Mouse (Mus musculus): ENCODE results near the gene Cdiptos. TPM values are rescaled to one million over a fixed set of nuclear protein-coding genes. Genes with fewer than 3 reads are reported as not detected.

Cdiptos gene
- total RNA-seq, 4 experiments from 2014 or later = 0.61 TPM; not detected in 3

- DNase-seq (ENCODE audit: low spot score in 2 of 2) = peak; percentile 75 to 86
These were observed 47.4 kb downstream of the Cdiptos start, which contains the start of gene Kctd13 for GRCm38 (mm10) chr7:126928384-126929037. TSS of gene Kctd13 (plus strand) at chr7:126928879.

GRCm38 (mm10) chr7:126926299-126926698, 49.6 kb downstream of the Cdiptos start:
- no peak for DNase-seq (ENCODE audit: low spot score in 2 of 2)

- no peak for DNase-seq (ENCODE audit: low spot score in 2 of 2)
These were observed 51.9 kb downstream of the Cdiptos start for GRCm38 (mm10) chr7:126923999-126924398.

GRCm38 (mm10) chr7:126922624-126923060, 53.3 kb downstream of the Cdiptos start, which contains the start of gene Tmem219:
TSS of gene Tmem219 (minus strand) at chr7:126922917.
- peak in 1 of 2 experiments; percentile 37 for DNase-seq (ENCODE audit: low spot score in 2 of 2)

Other genes with a start within 250 kb of the Cdiptos start
- gene Mapk3, start 216.5 kb downstream of the Cdiptos start, total RNA-seq (2022) = 100 to 1,000 TPM; 183 to 207 (median 190) TPM
- 1 to 10 TPM; 1.4 to 3.3 (median 2.3) TPM for gene Gdpd3, start 209.8 kb downstream of the Cdiptos start, total RNA-seq (2022)
- gene Ypel3, start 199.1 kb downstream of the Cdiptos start, total RNA-seq (2022) = 100 to 1,000 TPM; 256 to 289 (median 278) TPM
- gene Tbx6, start 194.6 kb downstream of the Cdiptos start, total RNA-seq (2022) = under 1 TPM; 0.63 to 1.00 (median 0.84) TPM
- 10 to 100 TPM; 48.2 to 56.0 (median 51.2) TPM for gene Ppp4c, start 183.6 kb downstream of the Cdiptos start, total RNA-seq (2022)
- 10 to 100 TPM; 58.1 to 63.4 (median 59.6) TPM for gene Fam57b, start 178.4 kb downstream of the Cdiptos start, total RNA-seq (2022)
- 1 to 10 TPM in 1 of 4 experiments, not detected in 3; 2.3 TPM for gene 4930451I11Rik, start 144.5 kb downstream of the Cdiptos start, total RNA-seq (2022)
- 10 to 100 TPM; 45.6 to 57.5 (median 53.5) TPM for gene Doc2a, start 128.7 kb downstream of the Cdiptos start, total RNA-seq (2022)
- gene Hirip3, start 114.1 kb downstream of the Cdiptos start, total RNA-seq (2022) = 10 to 100 TPM; 32.6 to 47.7 (median 40.7) TPM
- 10 to 100 TPM; 48.0 to 61.8 (median 51.8) TPM for gene Ino80e, start 113.7 kb downstream of the Cdiptos start, total RNA-seq (2022)
- 100 to 1,000 TPM; 146 to 153 (median 152) TPM for gene Taok2, start 91.4 kb downstream of the Cdiptos start, total RNA-seq (2022)
- gene Tmem219, start 53.2 kb downstream of the Cdiptos start, total RNA-seq (2022) = 10 to 100 TPM; 20.8 to 25.4 (median 22.8) TPM
- 100 to 1,000 TPM; 153 to 158 (median 156) TPM for gene Kctd13, start 47.2 kb downstream of the Cdiptos start, total RNA-seq (2022)
- gene Asphd1, start 26.5 kb downstream of the Cdiptos start, total RNA-seq (2022) = 10 to 100 TPM; 44.4 to 53.4 (median 50.5) TPM
- 100 to 1,000 TPM; 419 to 434 (median 424) TPM for gene Sez6l2, start 25.5 kb downstream of the Cdiptos start, total RNA-seq (2022)
- 100 to 1,000 TPM; 175 to 183 (median 179) TPM for gene Cdipt, start 184 bp downstream of the Cdiptos start, total RNA-seq (2022)
- gene Mvp, start 38.5 kb upstream of the Cdiptos start, total RNA-seq (2022) = 10 to 100 TPM; 10.9 to 12.6 (median 12.0) TPM
- 1 to 10 TPM in 1 of 4 experiments, not detected in 3; 2.5 TPM for gene Pagr1b, start 40.4 kb upstream of the Cdiptos start, total RNA-seq (2022)
- 10 to 100 TPM; 13.2 to 34.8 (median 28.4) TPM for gene Pagr1a, start 41.3 kb upstream of the Cdiptos start, total RNA-seq (2022)
- 10 to 100 TPM; 35.5 to 49.5 (median 45.3) TPM for gene Gm42742, start 45.0 kb upstream of the Cdiptos start, total RNA-seq (2022)
- gene Prrt2, start 45.1 kb upstream of the Cdiptos start, total RNA-seq (2022) = 100 to 1,000 TPM; 191 to 225 (median 213) TPM
- gene Maz, start 50.9 kb upstream of the Cdiptos start, total RNA-seq (2022) = 100 to 1,000 TPM; 167 to 197 (median 191) TPM
- gene Kif22, start 66.4 kb upstream of the Cdiptos start, total RNA-seq (2022) = 1 to 10 TPM; 2.3 to 7.1 (median 5.3) TPM
- gene Zg16, start 111.2 kb upstream of the Cdiptos start, total RNA-seq (2022) = not detected
- 1 to 10 TPM in 3 of 4 experiments, under 1 TPM in 1; 0.97 to 2.6 (median 1.7) TPM for gene AI467606, start 115.3 kb upstream of the Cdiptos start, total RNA-seq (2022)
- under 1 TPM in 3 of 4 experiments, not detected in 1; 0.19 to 0.50 (median 0.28) TPM for gene Qprt, start 146.1 kb upstream of the Cdiptos start, total RNA-seq (2022)
- under 1 TPM in 3 of 4 experiments, not detected in 1; 0.09 to 0.30 (median 0.13) TPM for gene Spn, start 161.7 kb upstream of the Cdiptos start, total RNA-seq (2022)
- gene Cd2bp2, start 220.0 kb upstream of the Cdiptos start, total RNA-seq (2022) = 100 to 1,000 TPM in 2 of 4 experiments, 10 to 100 TPM in 2; 89.7 to 111 (median 98.2) TPM
- gene Tbc1d10b, start 232.4 kb upstream of the Cdiptos start, total RNA-seq (2022) = 100 to 1,000 TPM in 2 of 4 experiments, 10 to 100 TPM in 2; 89.4 to 105 (median 96.9) TPM
- gene Mylpf, start 232.8 kb upstream of the Cdiptos start, total RNA-seq (2022) = 10 to 100 TPM in 2 of 4 experiments, 1 to 10 TPM in 2; 1.9 to 21.6 (median 9.2) TPM